Mouse (Mus musculus) neural tube, embryonic 11.5 days (tissue): Measurements from ENCODE around the gene Klhl42. TPM values are rescaled to one million over a fixed set of nuclear protein-coding genes. Genes with fewer than 3 reads are reported as not detected.
A peak's percentile ranks its signal among the peaks of the same experiment; 100 is the strongest.

Experiments used
- ATAC-seq: fragments of 200-750 bp; cut with Nextera tagmentation; 2 replicates; pipeline ENCODE4 v1.8.0; 2017; ENCODE audit warnings: moderate number of reproducible peaks, mild to moderate bottlenecking, moderate TSS enrichment, moderate library complexity; ENCODE audit not compliant: insufficient read depth, low FRiP score, low TSS enrichment
- DNase-seq: peaks from one replicate; pipeline ENCODE4 v3.0.0-alpha.2; 2015; ENCODE audit warnings: low spot score
- H3K27ac ChIP-seq: fragments of 300-500 bp; sonication (generic); 2 replicates; pipeline ENCODE4 v1.5.1; 2014; ENCODE audit warnings: low read depth, mild to moderate bottlenecking, low read length
- H3K27me3 ChIP-seq: fragments of 300-500 bp; sonication (generic); 2 replicates; pipeline ENCODE4 v1.6.1; 2014; ENCODE audit warnings: mild to moderate bottlenecking, low read length, mixed read lengths; ENCODE audit not compliant: control insufficient read depth, insufficient read depth
- H3K36me3 ChIP-seq: fragments of 300-500 bp; sonication (generic); 2 replicates; pipeline ENCODE4 v1.6.1; 2014; ENCODE audit warnings: mild to moderate bottlenecking, low read length, moderate library complexity, mixed read lengths; ENCODE audit not compliant: control insufficient read depth, insufficient read depth
- H3K4me1 ChIP-seq: fragments of 300-500 bp; sonication (generic); 2 replicates; pipeline ENCODE4 v1.6.1; 2014; ENCODE audit warnings: low read length, mixed read lengths; ENCODE audit not compliant: control insufficient read depth, insufficient read depth
- H3K4me2 ChIP-seq: fragments of 300-500 bp; sonication (generic); 2 replicates; pipeline ENCODE4 v1.6.1; 2014; ENCODE audit warnings: low read depth, mild to moderate bottlenecking, moderate library complexity
- H3K4me3 ChIP-seq: fragments of 300-500 bp; sonication (generic); 2 replicates; pipeline ENCODE4 v1.5.1; 2014; ENCODE audit warnings: low read depth, low read length
- H3K9ac ChIP-seq: fragments of 300-500 bp; sonication (generic); 2 replicates; pipeline ENCODE4 v1.6.1; 2014; ENCODE audit warnings: mild to moderate bottlenecking, low read length
- H3K9me3 ChIP-seq: fragments of 300-500 bp; sonication (generic); 2 replicates; pipeline ENCODE4 v1.6.1; 2016; ENCODE audit warnings: low read length; ENCODE audit not compliant: control insufficient read depth
- WGBS: fragments of 180-500 bp; shearing (Covaris S2); extraction: QIAGEN DNeasy Blood & Tissue Kit; methylation state at CpG from one replicate; pipeline ENCODE4 v1.1.7; 2014; 5-methylcytosine and 5-hydroxymethylcytosine counted together
- polyA plus RNA-seq: library from polyadenylated mRNA; unstranded; fragments of >200 nt; fragmentation: Nextera tagmentation; extraction: Ambion mirVana; gene quantifications from 2 replicates; pipeline ENCODE4 v1.2.1, GENCODE M21; 2014

The Klhl42 gene
- polyA plus RNA-seq, 1 experiment from 2014 or later, result 10.0 TPM

DNA sequence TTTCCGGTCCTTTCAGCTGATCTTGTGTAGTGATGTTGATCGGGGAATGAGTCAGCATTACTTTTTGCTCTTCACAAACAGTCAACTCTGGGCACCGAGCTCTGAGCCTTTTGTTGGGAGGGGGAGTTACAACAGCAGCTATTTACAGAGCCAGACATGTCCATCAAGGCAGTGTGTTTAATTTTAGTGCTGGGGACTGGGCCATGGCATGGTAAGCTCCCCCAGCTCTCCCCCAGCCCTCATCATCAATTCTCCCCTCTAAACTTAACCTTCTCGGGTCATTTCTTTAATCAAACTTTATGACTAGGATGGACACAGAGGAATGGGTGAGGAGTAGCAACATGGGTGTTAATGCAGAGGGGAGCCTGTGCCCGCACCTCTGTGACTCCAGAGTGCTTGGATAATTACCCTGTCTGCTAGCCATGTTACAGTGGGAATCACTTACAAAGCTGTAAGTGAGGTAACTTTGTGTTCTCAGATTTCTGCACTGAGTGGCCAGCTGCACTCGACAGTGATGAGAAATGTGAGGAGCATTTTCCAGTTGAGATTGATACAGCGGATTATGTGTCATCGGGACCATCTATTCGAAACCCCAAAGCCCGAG lies 35.7 kb upstream of the Klhl42 start:
- Histone ChIP-seq H3K4me1 (no peaks in the 10 kb centered on the region), H3K9me3 (no peaks in the 10 kb centered on the region), H3K4me2 (no peak overlapping the region), H3K9ac (no peak overlapping the region), H3K4me3 (no peak overlapping the region), H3K27me3 (no peaks in the 10 kb centered on the region), H3K27ac (no peak overlapping the region), H3K36me3 (no peaks in the 10 kb centered on the region; the same call in 1 of the 2 replicates)
- DNase-seq (no peak), ATAC-seq (no peak)
- WGBS, result 90% methylated on average over 10 of the region's 10 CpGs

DNA sequence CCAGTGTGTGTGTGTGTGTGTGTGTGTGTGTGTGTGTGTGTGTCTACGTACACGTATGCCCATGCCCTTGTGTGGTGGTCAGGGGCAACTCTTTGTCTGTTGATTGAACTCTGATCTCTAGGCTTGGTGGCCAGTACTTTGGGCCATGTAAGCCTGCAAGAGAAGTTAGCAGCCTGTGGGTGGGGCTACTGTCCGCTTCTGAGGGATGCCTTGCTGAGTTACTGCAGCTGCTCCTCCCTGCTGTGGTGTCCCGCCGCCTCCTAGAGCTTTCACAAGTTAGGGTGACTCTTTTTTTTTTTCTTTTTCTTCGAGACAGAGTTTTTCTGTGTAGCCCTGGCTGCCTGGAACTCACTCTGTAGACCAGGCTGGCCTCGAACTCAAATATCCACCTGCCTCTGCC lies 31.9 kb upstream of the Klhl42 start:
- H3K4me3 ChIP-seq, result no peak overlapping the region
- ATAC-seq, result no peak
- no peaks in the 10 kb centered on the region for H3K27me3 ChIP-seq
- H3K4me2 ChIP-seq, result no peak overlapping the region
- no peak for DNase-seq
- H3K36me3 ChIP-seq, result peaks cover 2% of the 10 kb centered on the region
- no peaks in the 10 kb centered on the region for H3K4me1 ChIP-seq
- no peak overlapping the region for H3K27ac ChIP-seq
- H3K9ac ChIP-seq, result no peak overlapping the region
- 69% methylated on average over 7 of the region's 7 CpGs for WGBS
- no peaks in the 10 kb centered on the region for H3K9me3 ChIP-seq

DNA sequence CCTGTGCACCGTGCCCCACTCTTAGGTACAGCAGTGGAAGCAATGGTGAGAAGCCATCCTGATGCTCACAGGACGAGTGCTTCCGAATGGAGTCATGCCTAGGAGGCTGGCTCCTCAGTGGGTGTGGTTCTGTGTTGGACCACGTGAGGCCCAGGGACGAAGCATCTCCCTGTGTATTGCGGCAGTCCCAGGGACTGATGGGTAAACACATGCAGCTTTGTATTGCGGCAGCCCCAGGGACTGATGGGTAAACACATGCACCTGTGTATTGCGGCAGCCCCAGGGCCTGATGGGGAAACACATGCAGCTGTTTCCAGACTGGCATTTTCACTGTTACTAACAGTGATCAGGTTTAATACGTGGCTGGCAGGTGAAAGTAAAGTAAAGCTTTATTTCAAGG lies 29.5 kb upstream of the Klhl42 start:
- DNase-seq, result no peak

DNA sequence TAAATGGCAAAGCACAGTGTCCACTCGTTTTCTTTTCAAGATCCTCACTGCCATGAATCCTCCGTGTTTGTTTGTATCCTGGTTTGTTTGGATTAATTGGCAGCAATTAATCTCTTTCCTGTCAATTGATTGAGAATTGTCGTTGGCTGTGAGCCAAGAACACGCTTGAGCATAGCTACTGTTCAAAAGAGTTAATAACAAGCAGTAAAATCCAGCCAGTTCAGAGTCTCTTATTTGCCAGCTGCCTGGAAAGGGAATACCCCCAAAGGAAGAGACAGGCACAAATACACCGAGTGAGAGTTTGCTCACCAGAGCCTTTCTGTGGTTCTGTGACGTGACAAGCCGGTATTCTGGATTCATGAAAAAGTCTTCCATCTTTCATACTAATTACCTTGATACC lies 29.1 kb upstream of the Klhl42 start:
- no peak for DNase-seq
- Histone ChIP-seq H3K4me1 (no peaks in the 10 kb centered on the region), H3K9me3 (no peaks in the 10 kb centered on the region), H3K4me3 (no peak overlapping the region), H3K36me3 (peaks cover 2% of the 10 kb centered on the region), H3K27ac (no peak overlapping the region), H3K9ac (no peak overlapping the region), H3K27me3 (no peaks in the 10 kb centered on the region), H3K4me2 (no peak overlapping the region)
- no peak for ATAC-seq
- WGBS, result 80% methylated on average over 7 of the region's 7 CpGs

More for the DNA sequence above, 29.5 kb upstream of the Klhl42 start:
- no peak overlapping the region for H3K4me2 ChIP-seq
- H3K27me3 ChIP-seq, result no peaks in the 10 kb centered on the region
- H3K27ac ChIP-seq, result no peak overlapping the region
- no peaks in the 10 kb centered on the region for H3K4me1 ChIP-seq
- WGBS, result 93% methylated on average over 9 of the region's 9 CpGs
- no peak for ATAC-seq
- no peaks in the 10 kb centered on the region for H3K9me3 ChIP-seq
- H3K9ac ChIP-seq, result no peak overlapping the region
- H3K4me3 ChIP-seq, result no peak overlapping the region
- peaks cover 2% of the 10 kb centered on the region for H3K36me3 ChIP-seq

DNA sequence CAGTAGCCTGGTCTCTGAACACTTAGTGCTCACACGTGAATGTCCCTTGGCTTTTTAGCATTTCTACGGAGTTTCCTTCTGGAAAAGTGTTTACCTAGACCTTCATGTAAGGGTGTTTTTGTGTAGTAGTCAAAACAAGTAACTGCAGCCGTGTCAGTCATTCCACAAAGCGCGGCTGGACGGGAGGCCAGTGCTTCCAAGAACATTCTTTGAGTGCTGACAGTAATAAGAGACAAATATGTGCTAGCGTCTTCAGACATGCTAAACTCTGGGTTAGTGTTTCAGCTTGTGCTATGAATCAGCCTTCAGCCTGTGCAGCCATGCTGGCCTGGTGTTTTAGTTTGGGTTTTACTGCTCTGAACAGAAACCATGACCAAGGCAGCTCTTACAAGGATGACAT lies 28.5 kb upstream of the Klhl42 start:
- Histone ChIP-seq H3K27ac (no peak overlapping the region), H3K36me3 (peaks cover 2% of the 10 kb centered on the region), H3K9me3 (no peaks in the 10 kb centered on the region), H3K9ac (no peak overlapping the region), H3K4me3 (no peak overlapping the region), H3K4me1 (no peaks in the 10 kb centered on the region), H3K4me2 (no peak overlapping the region), H3K27me3 (no peaks in the 10 kb centered on the region)
- DNase-seq (no peak), ATAC-seq (no peak)
- WGBS, result 91% methylated on average over 7 of the region's 7 CpGs

DNA sequence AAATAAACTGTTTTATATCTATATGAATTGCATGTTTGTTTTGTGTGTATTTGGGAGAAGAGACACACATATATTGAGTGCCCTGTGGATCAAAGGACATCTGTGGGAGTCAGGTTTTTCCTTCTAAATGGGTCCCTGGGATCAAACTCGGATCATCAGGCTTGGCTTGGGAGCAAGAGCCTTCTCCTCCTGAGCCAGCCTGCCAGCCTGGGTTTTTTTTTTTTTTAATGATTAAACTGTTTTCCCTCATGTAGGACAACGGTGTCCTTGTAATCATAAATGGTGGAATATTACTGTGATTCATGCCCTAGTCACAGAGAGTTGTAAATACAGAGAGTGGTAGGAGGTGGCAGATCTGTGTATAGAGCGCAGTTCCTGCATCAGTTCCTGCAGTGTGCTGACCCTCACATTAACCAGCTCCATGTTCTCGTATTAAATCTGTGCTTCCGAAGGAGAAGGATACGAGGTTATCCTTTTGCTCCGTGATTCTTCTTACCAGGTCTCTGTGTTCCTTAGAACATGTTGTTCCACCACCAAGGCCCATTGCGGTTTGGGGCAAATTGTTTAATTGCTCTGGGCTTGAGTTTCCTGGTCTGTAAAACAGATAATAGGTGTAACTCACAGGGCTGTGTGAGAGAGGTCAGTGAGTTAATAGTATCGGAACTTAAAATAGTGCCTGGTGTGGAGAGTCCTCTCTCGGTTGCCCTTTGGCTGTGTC lies 26.8 kb upstream of the Klhl42 start:
- H3K9me3 ChIP-seq, result no peaks in the 10 kb centered on the region
- DNase-seq (no peak), ATAC-seq (no peak)
- no peak overlapping the region for H3K4me3 ChIP-seq
- no peaks in the 10 kb centered on the region for H3K4me1 ChIP-seq
- H3K36me3 ChIP-seq, result peaks cover 2% of the 10 kb centered on the region
- H3K27me3 ChIP-seq, result no peaks in the 10 kb centered on the region
- H3K4me2 ChIP-seq, result no peak overlapping the region
- 70% methylated on average over 10 of the region's 10 CpGs for WGBS
- H3K9ac ChIP-seq, result no peak overlapping the region
- no peak overlapping the region for H3K27ac ChIP-seq

DNA sequence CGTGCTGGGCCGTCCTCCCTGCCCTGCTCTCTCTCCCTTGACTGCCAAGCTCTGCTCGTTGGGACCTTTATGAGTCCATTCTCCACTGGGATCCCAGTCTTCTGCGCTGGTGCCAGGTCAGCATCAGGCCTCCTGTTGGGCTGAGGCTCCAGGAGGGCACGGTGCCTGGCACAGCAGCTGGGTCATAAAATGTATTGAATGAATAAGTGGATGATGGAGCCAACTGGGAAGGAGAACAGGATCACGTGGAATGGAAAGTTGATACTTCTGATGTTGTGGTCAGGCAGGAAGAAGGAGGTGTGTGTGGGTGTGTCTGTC lies 26.3 kb upstream of the Klhl42 start:
- Histone ChIP-seq H3K9me3 (no peaks in the 10 kb centered on the region), H3K4me2 (no peak overlapping the region), H3K4me1 (no peaks in the 10 kb centered on the region), H3K27me3 (no peaks in the 10 kb centered on the region), H3K36me3 (peaks cover 2% of the 10 kb centered on the region), H3K4me3 (no peak overlapping the region), H3K9ac (no peak overlapping the region), H3K27ac (no peak overlapping the region)
- DNase-seq (no peak), ATAC-seq (no peak)
- WGBS, result 62% methylated on average over 6 of the region's 6 CpGs

DNA sequence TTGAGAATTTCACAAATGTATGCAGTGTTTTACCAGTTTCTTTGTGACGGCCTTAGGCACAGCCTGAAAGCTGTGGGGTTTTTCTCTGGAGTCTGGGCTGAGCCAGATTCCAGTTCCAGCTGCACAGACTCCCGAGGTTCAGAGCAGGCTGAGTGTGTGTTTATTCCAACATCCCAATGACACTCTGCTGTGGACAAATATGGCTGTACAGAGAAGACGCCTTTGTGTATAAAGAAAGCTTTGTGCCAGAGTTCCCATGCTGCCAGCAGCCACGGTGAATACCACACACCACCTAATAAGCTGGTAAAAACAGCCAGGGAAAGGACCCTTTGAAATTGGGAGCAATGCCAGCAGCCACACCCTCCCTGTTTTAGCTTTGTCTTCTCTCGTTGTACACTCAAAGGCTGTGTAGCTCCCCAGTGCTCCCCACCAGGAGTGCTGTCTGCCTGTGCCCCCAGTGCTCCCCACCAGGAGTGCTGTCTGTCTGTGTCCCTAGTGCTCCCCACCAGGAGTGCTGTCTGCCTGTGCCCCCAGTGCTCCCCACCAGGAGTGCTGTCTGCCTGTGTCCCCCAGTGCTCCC lies 15.3 kb upstream of the Klhl42 start:
- 70% methylated on average over 5 of the region's 5 CpGs for WGBS
- Histone ChIP-seq H3K9ac (no peak overlapping the region), H3K4me1 (no peaks in the 10 kb centered on the region), H3K9me3 (no peaks in the 10 kb centered on the region), H3K4me2 (no peak overlapping the region), H3K27me3 (no peaks in the 10 kb centered on the region), H3K36me3 (no peaks in the 10 kb centered on the region; the same call in 1 of the 2 replicates), H3K4me3 (no peak overlapping the region), H3K27ac (no peak overlapping the region)
- no peak for DNase-seq
- ATAC-seq, result no peak

DNA sequence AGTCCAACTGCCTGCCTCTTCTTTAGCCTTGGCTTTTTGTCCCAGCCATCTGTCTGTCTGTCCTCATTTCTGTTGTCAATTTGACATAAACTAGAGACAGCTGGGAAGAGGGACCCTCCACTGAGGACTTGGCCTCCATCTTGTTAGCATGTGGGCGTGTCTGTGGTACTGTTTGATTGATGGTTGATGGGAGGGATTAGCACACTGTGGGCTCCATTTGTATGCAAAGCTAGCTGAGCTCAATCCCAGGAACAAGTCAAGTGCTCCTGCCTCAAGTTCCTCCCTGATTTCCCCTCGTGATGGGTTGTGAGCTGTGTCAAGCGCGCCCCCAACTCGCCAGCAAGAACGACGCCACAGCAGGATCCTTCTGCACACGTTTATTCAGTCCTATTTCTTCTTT lies 14.3 kb upstream of the Klhl42 start:
- DNase-seq (no peak), ATAC-seq (peak; percentile 45; the same call in 1 of the 2 replicates)
- no peak overlapping the region for H3K27ac ChIP-seq

More for the DNA sequence above, 14.3 kb upstream of the Klhl42 start:
- Histone ChIP-seq H3K4me1 (no peaks in the 10 kb centered on the region), H3K9me3 (no peaks in the 10 kb centered on the region), H3K4me2 (no peak overlapping the region), H3K4me3 (no peak overlapping the region), H3K27me3 (no peaks in the 10 kb centered on the region), H3K36me3 (no peaks in the 10 kb centered on the region), H3K9ac (no peak overlapping the region)
- WGBS, result 84% methylated on average over 8 of the region's 8 CpGs
